Mouse (Mus musculus) T-helper 2 cell (primary cell): ENCODE measurements around the gene Wbp1l.

ENCODE experiments used
- in situ Hi-C: fragments of 300-600 bp; cut with MboI, MseI; formaldehyde crosslinking; loops from one replicate; pipeline ENCODE4 v1.15.1; 2025; ENCODE audit warnings: high pct_unique_total_duplicates

The Wbp1l gene

GRCm38 (mm10) chr19:46697840-46698517 lies 99.1 kb downstream of the Wbp1l start:
- in situ Hi-C loops, result no loop called here

GRCm38 (mm10) chr19:46699011-46699481 lies 100.2 kb downstream of the Wbp1l start:
- in situ Hi-C loops, result no loop called here

GRCm38 (mm10) chr19:46701156-46701555 lies 102.3 kb downstream of the Wbp1l start:
- in situ Hi-C loops, result no loop called here

GRCm38 (mm10) chr19:46705779-46706495 lies 107.1 kb downstream of the Wbp1l start:
- in situ Hi-C loops, result no loop called here

GRCm38 (mm10) chr19:46706540-46707295 lies 107.8 kb downstream of the Wbp1l start:
- in situ Hi-C loops, result no loop called here
